Mouse (Mus musculus) hindbrain, postnatal 0 days (tissue): Measurements from ENCODE around the gene Lyl1. TPM values are rescaled to one million over a fixed set of nuclear protein-coding genes. Genes with fewer than 3 reads are reported as not detected.

Source experiments
- ATAC-seq: fragments of 200-750 bp; cut with Nextera tagmentation; 2 replicates; pipeline ENCODE4 v1.8.0; 2017; ENCODE audit warnings: mild to moderate bottlenecking, moderate TSS enrichment, moderate library complexity
- DNase-seq: peaks from one replicate; pipeline ENCODE4 v3.0.0-alpha.2; 2015; ENCODE audit warnings: low spot score
- H3K27ac ChIP-seq: fragments of 300-500 bp; sonication (generic); 2 replicates; pipeline ENCODE4 v1.5.1; 2014; ENCODE audit warnings: mild to moderate bottlenecking
- H3K27me3 ChIP-seq: fragments of 300-500 bp; sonication (generic); 2 replicates; pipeline ENCODE4 v1.6.1; 2014; ENCODE audit warnings: low read length, mixed read lengths; ENCODE audit not compliant: insufficient read depth
- H3K36me3 ChIP-seq: fragments of 300-500 bp; sonication (generic); 2 replicates; pipeline ENCODE4 v1.6.1; 2014; ENCODE audit warnings: low read length, mixed read lengths; ENCODE audit not compliant: insufficient read depth
- H3K4me1 ChIP-seq: fragments of 300-500 bp; sonication (generic); 2 replicates; pipeline ENCODE4 v1.6.1; 2014; ENCODE audit warnings: antibody characterized with exemption, low read length, mixed read lengths; ENCODE audit not compliant: insufficient read depth
- H3K4me2 ChIP-seq: fragments of 300-500 bp; sonication (generic); 2 replicates; pipeline ENCODE4 v1.6.1; 2014; ENCODE audit warnings: low read depth, mild to moderate bottlenecking, low read length, moderate library complexity, mixed read lengths
- H3K4me3 ChIP-seq: fragments of 300-500 bp; sonication (generic); 2 replicates; pipeline ENCODE4 v1.5.1; 2014; ENCODE audit warnings: low read length
- H3K9ac ChIP-seq: fragments of 300-500 bp; sonication (generic); replicated peaks from 2 replicates; pipeline ENCODE4 v1.6.1; 2014; ENCODE audit warnings: mild to moderate bottlenecking, low read length, moderate library complexity, mixed read lengths
- H3K9me3 ChIP-seq: fragments of 300-500 bp; sonication (generic); 2 replicates; pipeline ENCODE4 v1.6.1; 2016; ENCODE audit warnings: low read length, mixed read lengths
- CTCF ChIP-seq: IDR thresholded peaks from 2 replicates; pipeline ENCODE4 v1.5.1; 2016; ENCODE audit warnings: antibody characterized with exemption, control low read depth, low read depth
- WGBS: fragments of 180-500 bp; shearing (Covaris S2); extraction: QIAGEN DNeasy Blood & Tissue Kit; methylation state at CpG from one replicate; pipeline ENCODE4 v1.1.7; 2014; 5-methylcytosine and 5-hydroxymethylcytosine counted together
- polyA plus RNA-seq: library from polyadenylated mRNA; unstranded; fragments of >200 nt; fragmentation: Nextera tagmentation; extraction: Ambion mirVana; gene quantifications from 2 replicates; pipeline ENCODE4 v1.2.1, GENCODE M21; 2015
- total RNA-seq: library from RNA; depleted of rRNA; stranded (reverse); fragments of >200 nt; gene quantifications from 2 replicates; pipeline ENCODE4 v1.2.3, GENCODE M21; 2014

Lyl1 gene
- total and polyA plus RNA-seq, 2 experiments from 2014 or later: 1.7 to 2.0 TPM

GRCm38 (mm10) chr8:84697166-84698130, 3.8 kb upstream of the Lyl1 start:
- TF ChIP-seq CTCF: peak; percentile 78
- Histone ChIP-seq H3K9ac (no peak overlapping the region), H3K4me1 (no peaks in the 10 kb centered on the region), H3K9me3 (no peaks in the 10 kb centered on the region), H3K27me3 (peaks cover 2% of the 10 kb centered on the region), H3K4me3 (no peak overlapping the region), H3K36me3 (peaks cover 32% of the 10 kb centered on the region), H3K27ac (no peak overlapping the region), H3K4me2 (no peak overlapping the region)
- DNase-seq (peak; percentile 82), ATAC-seq (peak; percentile 47; the same call in 1 of the 2 replicates)
- WGBS: 81% methylated on average over 14 of the region's 14 CpGs

- DNase-seq: no peak
- no peak for TF ChIP-seq CTCF
- Histone ChIP-seq H3K4me1 (no peaks in the 10 kb centered on the region), H3K27ac (no peak overlapping the region), H3K27me3 (peaks cover 6% of the 10 kb centered on the region), H3K9me3 (no peaks in the 10 kb centered on the region), H3K4me2 (no peak overlapping the region), H3K9ac (no peak overlapping the region), H3K4me3 (no peak overlapping the region), H3K36me3 (peaks cover 24% of the 10 kb centered on the region)
- ATAC-seq: no peak
- WGBS: 91% methylated on average over 5 of the region's 5 CpGs
These were observed 3.0 kb upstream of the Lyl1 start for GRCm38 (mm10) chr8:84698288-84698687.

GRCm38 (mm10) chr8:84698929-84699401, 2.3 kb upstream of the Lyl1 start:
- H3K36me3 ChIP-seq: peaks cover 24% of the 10 kb centered on the region
- no peaks in the 10 kb centered on the region for H3K9me3 ChIP-seq
- H3K4me2 ChIP-seq: no peak overlapping the region
- H3K4me3 ChIP-seq: no peak overlapping the region
- H3K27me3 ChIP-seq: peaks cover 6% of the 10 kb centered on the region
- DNase-seq: no peak
- no peak overlapping the region for H3K9ac ChIP-seq
- H3K4me1 ChIP-seq: no peaks in the 10 kb centered on the region
- 53% methylated on average over 9 of the region's 9 CpGs for WGBS
- TF ChIP-seq CTCF: no peak
- ATAC-seq: no peak
- peak overlapping the region; percentile 51; the same call in 1 of the 2 replicates for H3K27ac ChIP-seq

- ATAC-seq (peak; percentile 39; the same call in 1 of the 2 replicates), DNase-seq (peak; percentile 83)
- no peak overlapping the region for H3K4me2 ChIP-seq
- no peak overlapping the region for H3K9ac ChIP-seq
- peak; percentile 90 for TF ChIP-seq CTCF
- 46% methylated on average over 7 of the region's 7 CpGs for WGBS
- H3K27me3 ChIP-seq: peaks cover 6% of the 10 kb centered on the region
- no peak overlapping the region for H3K4me3 ChIP-seq
- peak overlapping the region; percentile 51; the same call in 1 of the 2 replicates for H3K27ac ChIP-seq
- peaks cover 1% of the 10 kb centered on the region; the same call in 1 of the 2 replicates for H3K4me1 ChIP-seq
- peaks cover 18% of the 10 kb centered on the region for H3K36me3 ChIP-seq
- H3K9me3 ChIP-seq: no peaks in the 10 kb centered on the region
These were observed 1.4 kb upstream of the Lyl1 start for GRCm38 (mm10) chr8:84699861-84700322.

- H3K27me3 ChIP-seq: peaks cover 6% of the 10 kb centered on the region
- DNase-seq (no peak), ATAC-seq (no peak)
- no peak overlapping the region for H3K4me3 ChIP-seq
- H3K4me1 ChIP-seq: peaks cover 7% of the 10 kb centered on the region; the same call in 1 of the 2 replicates
- peaks cover 18% of the 10 kb centered on the region for H3K36me3 ChIP-seq
- H3K9ac ChIP-seq: no peak overlapping the region
- no peak for TF ChIP-seq CTCF
- no peak overlapping the region for H3K4me2 ChIP-seq
- 81% methylated on average over 5 of the region's 5 CpGs for WGBS
- no peaks in the 10 kb centered on the region for H3K9me3 ChIP-seq
- no peak overlapping the region for H3K27ac ChIP-seq
These were observed 731 bp upstream of the Lyl1 start for GRCm38 (mm10) chr8:84700526-84700925.

- Histone ChIP-seq H3K4me2 (peak overlapping the region; percentile 22), H3K27ac (peak overlapping the region; percentile 41; the same call in 1 of the 2 replicates), H3K9ac (no peak overlapping the region), H3K27me3 (peaks cover 6% of the 10 kb centered on the region), H3K36me3 (peaks cover 6% of the 10 kb centered on the region), H3K4me3 (no peak overlapping the region), H3K4me1 (peaks cover 13% of the 10 kb centered on the region; the same call in 1 of the 2 replicates), H3K9me3 (no peaks in the 10 kb centered on the region)
- ATAC-seq (no peak), DNase-seq (no peak)
- TF ChIP-seq CTCF: no peak
- 84% methylated on average over 9 of the region's 9 CpGs for WGBS
These were observed 1.3 kb downstream of the Lyl1 start for GRCm38 (mm10) chr8:84702561-84702960.
